ENCODE assay signal across 38 mouse cellular contexts in the genomic region with DNA sequence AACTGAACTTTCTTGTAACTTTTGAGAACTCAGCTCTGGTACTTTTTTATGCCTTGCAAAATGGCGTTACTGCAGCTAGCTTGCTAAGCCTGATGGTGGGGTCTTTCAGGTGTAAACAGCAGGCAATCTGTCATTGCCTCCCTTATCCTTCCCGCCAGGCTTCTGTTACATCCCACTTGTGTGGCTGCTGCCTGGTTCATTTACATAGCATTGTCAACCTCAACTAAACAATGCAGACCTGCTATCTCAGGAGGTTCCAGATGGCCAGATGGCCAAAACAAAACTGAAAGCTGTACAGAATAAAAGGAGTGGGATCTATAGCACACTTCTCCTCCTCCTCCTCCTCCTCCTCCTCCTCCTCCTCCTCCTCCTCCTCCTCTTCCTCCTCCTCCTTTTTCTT. TPM values are rescaled to one million over a fixed set of nuclear protein-coding genes. Genes with fewer than 3 reads are reported as not detected.
"Had no signal": no experiment of that assay in that cellular context is flagged by ENCODE, and none has a peak within 500 bp of the region (broad histone marks: within the 10 kb centered on the region; RNA-seq: fewer than 3 reads in every experiment).

No protein-coding gene starts in this region.

RNA-seq across cellular contexts. Expression of gene C130073F10Rik, which starts 21.6 kb away (rescaled TPM):
- total RNA-seq: gastrocnemius, adult 8-10 months; gastrocnemius, postnatal 14 days; gastrocnemius, postnatal 36 days; heart, adult 2 months; heart, postnatal 14 days; heart, postnatal 36 days; hematopoietic stem cell, adult 5-6 weeks; hindbrain, postnatal 0 days; layer of hippocampus, adult 18-20 months; layer of hippocampus, adult 8-10 months; layer of hippocampus, postnatal 14 days; layer of hippocampus, postnatal 36 days; left cerebral cortex, adult 18-20 months; left cerebral cortex, adult 8-10 months; left cerebral cortex, postnatal 10 days; left cerebral cortex, postnatal 25 days; left cerebral cortex, postnatal 4 days; liver, adult 2 months had no signal
- polyA plus RNA-seq: gonadal fat pad, adult 2 months; heart, adult 2 months; heart, embryonic 11.5 days; heart, embryonic 13.5 days; heart, embryonic 15.5 days; heart, postnatal 0 days; hindbrain, embryonic 11.5 days; hindbrain, embryonic 13.5 days; hindbrain, embryonic 15.5 days; hindbrain, postnatal 0 days; intestine, embryonic 14.5 days; intestine, embryonic 16.5 days; kidney, adult 2 months; kidney, embryonic 15.5 days; kidney, postnatal 0 days; large intestine, adult 2 months; limb, embryonic 11.5 days; limb, embryonic 13.5 days; liver, adult 2 months; liver, embryonic 12.5 days; liver, embryonic 14.5 days; liver, embryonic 16.5 days had no signal

RNA-seq across cellular contexts. Expression of gene B020004J07Rik, which starts 28.2 kb away (rescaled TPM):
- total RNA-seq: gastrocnemius, adult 8-10 months; gastrocnemius, postnatal 14 days; gastrocnemius, postnatal 36 days; heart, adult 2 months; heart, postnatal 14 days; heart, postnatal 36 days; hematopoietic stem cell, adult 5-6 weeks; hindbrain, postnatal 0 days; layer of hippocampus, adult 18-20 months; layer of hippocampus, adult 8-10 months; layer of hippocampus, postnatal 14 days; layer of hippocampus, postnatal 36 days; left cerebral cortex, adult 18-20 months; left cerebral cortex, adult 8-10 months; left cerebral cortex, postnatal 10 days; left cerebral cortex, postnatal 25 days; left cerebral cortex, postnatal 4 days; liver, adult 2 months had no signal
- polyA plus RNA-seq: gonadal fat pad, adult 2 months; heart, adult 2 months; heart, embryonic 11.5 days; heart, embryonic 13.5 days; heart, embryonic 15.5 days; heart, postnatal 0 days; hindbrain, embryonic 11.5 days; hindbrain, embryonic 13.5 days; hindbrain, embryonic 15.5 days; hindbrain, postnatal 0 days; intestine, embryonic 14.5 days; intestine, embryonic 16.5 days; kidney, adult 2 months; kidney, embryonic 15.5 days; kidney, postnatal 0 days; large intestine, adult 2 months; limb, embryonic 11.5 days; limb, embryonic 13.5 days; limb, embryonic 15.5 days; liver, adult 2 months; liver, embryonic 12.5 days; liver, embryonic 14.5 days; liver, embryonic 16.5 days had no signal

RNA-seq across cellular contexts. Expression of gene Gm12800, which starts 36.9 kb away (rescaled TPM):
- total RNA-seq: gastrocnemius, adult 8-10 months; gastrocnemius, postnatal 14 days; gastrocnemius, postnatal 36 days; heart, adult 2 months; heart, postnatal 14 days; heart, postnatal 36 days; hematopoietic stem cell, adult 5-6 weeks; hindbrain, postnatal 0 days; layer of hippocampus, adult 18-20 months; layer of hippocampus, adult 8-10 months; layer of hippocampus, postnatal 14 days; layer of hippocampus, postnatal 36 days; left cerebral cortex, adult 18-20 months; left cerebral cortex, adult 8-10 months; left cerebral cortex, postnatal 10 days; left cerebral cortex, postnatal 25 days; left cerebral cortex, postnatal 4 days; liver, adult 2 months had no signal
- polyA plus RNA-seq: gonadal fat pad, adult 2 months; heart, adult 2 months; heart, embryonic 11.5 days; heart, embryonic 13.5 days; heart, embryonic 15.5 days; heart, postnatal 0 days; hindbrain, embryonic 11.5 days; hindbrain, embryonic 13.5 days; hindbrain, embryonic 15.5 days; hindbrain, postnatal 0 days; intestine, embryonic 14.5 days; intestine, embryonic 16.5 days; kidney, adult 2 months; kidney, embryonic 15.5 days; kidney, postnatal 0 days; large intestine, adult 2 months; limb, embryonic 11.5 days; limb, embryonic 13.5 days; limb, embryonic 15.5 days; liver, adult 2 months; liver, embryonic 12.5 days; liver, embryonic 14.5 days; liver, embryonic 16.5 days had no signal
